Mouse (Mus musculus) kidney, postnatal 10 days (tissue): ENCODE measurements at regions not wholly inside any gene's neighbourhood (a gene's known extent, or its start where the extent isn't known, plus 50 kb on each side); places are given as distances from the start of the nearest gene placed in this dataset.

Experiments used
- DNase-seq: peaks from one replicate; pipeline ENCODE4 v3.0.0; 2021; ENCODE audit warnings: mixed read lengths

DNA sequence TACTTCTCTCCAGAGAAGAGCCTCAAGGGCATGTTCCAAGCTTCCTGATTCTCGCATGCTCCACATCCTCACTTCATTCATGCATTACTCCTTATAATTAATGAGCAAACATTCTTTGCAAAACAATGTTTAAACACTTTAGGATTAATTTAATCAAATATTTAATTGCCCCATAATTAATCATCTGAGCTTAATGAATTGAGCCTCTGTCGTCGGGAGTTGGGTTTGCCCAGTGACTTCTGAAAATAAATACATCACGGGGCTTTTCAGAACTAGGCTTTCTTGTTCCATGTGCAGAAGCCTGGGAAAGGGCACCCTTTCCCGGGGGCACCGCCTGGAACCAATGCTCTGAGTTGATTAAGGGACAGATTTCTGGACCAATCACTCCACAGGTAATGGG is 135.1 kb downstream of the Wscd1 start:
- DNase-seq = no peak

DNA sequence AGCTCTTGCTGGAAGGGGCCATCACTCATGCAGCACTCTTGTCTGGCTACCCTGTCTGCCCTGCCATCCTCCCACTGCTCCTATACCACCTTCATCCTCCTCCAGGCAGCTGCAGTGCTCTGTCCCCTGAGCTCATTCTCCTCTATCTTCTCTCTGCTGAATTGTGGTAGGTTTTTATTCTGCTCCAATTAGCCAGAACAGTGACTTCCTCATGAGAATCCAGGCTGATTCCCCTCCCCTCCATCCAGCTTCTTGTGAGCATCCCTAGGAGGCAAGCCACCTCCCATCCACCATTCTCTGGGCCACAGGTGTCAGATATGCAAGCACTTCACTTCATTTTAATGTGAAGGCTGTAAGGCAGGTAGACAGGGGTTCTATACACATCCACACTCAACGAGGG is 132.1 kb downstream of the Wscd1 start:
- no peak for DNase-seq

GRCm38 (mm10) chr11:71871297-71871696 is 121.6 kb downstream of the Wscd1 start:
- DNase-seq = no peak

GRCm38 (mm10) chr11:71866690-71867089 is 117.0 kb downstream of the Wscd1 start:
- DNase-seq = no peak

DNA sequence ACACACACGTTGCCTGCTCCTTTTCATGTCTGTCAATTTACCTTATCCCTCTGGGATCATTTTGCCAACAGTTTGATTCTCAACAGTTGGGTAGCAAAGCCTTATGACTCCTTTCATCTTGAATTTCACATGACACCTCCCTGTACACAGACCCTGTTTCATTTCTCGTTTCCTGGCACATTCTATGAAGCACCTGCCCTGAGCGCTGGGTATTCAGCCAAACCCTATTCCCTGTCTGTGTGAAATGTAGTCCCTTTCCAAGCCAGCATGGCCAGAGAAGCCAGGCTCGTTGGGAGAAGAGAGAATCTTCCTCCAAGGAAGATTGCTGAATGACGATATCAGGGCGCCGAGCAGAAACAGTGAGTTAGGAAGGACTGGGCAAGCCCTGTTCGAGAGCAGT is 108.2 kb downstream of the Wscd1 start:
- no peak for DNase-seq

GRCm38 (mm10) chr11:71855557-71855956 is 105.8 kb downstream of the Wscd1 start:
- DNase-seq = no peak

DNA sequence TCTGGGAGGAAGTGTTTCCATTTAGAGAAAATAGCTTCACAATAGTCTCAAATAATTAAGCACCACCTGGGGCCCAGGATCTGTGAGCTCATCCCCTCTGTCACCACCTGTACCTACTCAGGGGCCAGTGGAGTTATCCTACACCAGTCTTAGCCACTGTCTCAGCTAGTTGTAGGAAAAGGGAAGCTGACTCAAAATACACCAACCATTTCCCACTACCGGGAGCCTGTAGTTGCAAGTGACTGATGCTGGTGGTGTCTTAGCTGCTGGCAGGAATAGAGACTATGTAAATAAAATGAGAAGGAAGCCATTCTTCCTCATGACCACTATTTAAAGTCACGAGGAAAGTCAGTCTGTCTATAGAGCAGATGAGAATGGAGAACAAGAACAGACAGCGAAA is 105.3 kb downstream of the Wscd1 start:
- DNase-seq = no peak

- DNase-seq = peak; percentile 33
These were observed 98.1 kb downstream of the Wscd1 start for GRCm38 (mm10) chr11:71847684-71848367.

GRCm38 (mm10) chr11:71846496-71846895 is 96.8 kb downstream of the Wscd1 start:
- DNase-seq = no peak

GRCm38 (mm10) chr11:71840635-71841443 is 91.1 kb downstream of the Wscd1 start:
- DNase-seq = no peak
